Comparison of ENCODE assay signal across 12 mouse cellular contexts in genomic region chr12:76965876-76966275, GRCm38 (mm10). TPM values are rescaled to one million over a fixed set of nuclear protein-coding genes. Genes with fewer than 3 reads are reported as not detected.
DNase-seq lines count a peak whose midpoint lies in the region; ATAC-seq and TF ChIP-seq lines count a peak whose summit lies in the region.
"Had no signal": no experiment of that assay in that cellular context is flagged by ENCODE, and none has a peak within 500 bp of the region (broad histone marks: within the 10 kb centered on the region; RNA-seq: fewer than 3 reads in every experiment).

No protein-coding gene starts in this region.

- peaks cover 25% of the 10 kb centered on the region for H3K4me1 ChIP-seq in embryonic facial prominence, embryonic 10.5 days
- peaks cover 10% of the 10 kb centered on the region for H3K4me1 ChIP-seq in hindbrain, postnatal 0 days (ENCODE audit: insufficient read depth, low read length)

- H3K36me3 ChIP-seq in embryonic facial prominence, embryonic 10.5 days (replicated peaks): no peaks in the 10 kb centered on the region
- H3K36me3 ChIP-seq in hindbrain, postnatal 0 days (ENCODE audit: insufficient read depth, low read length): no peaks in the 10 kb centered on the region
- H3K36me3 ChIP-seq: liver, embryonic 12.5 days had no signal

- no peak overlapping the region for H3K4me3 ChIP-seq in embryonic facial prominence, embryonic 10.5 days
- H3K4me3 ChIP-seq in hindbrain, postnatal 0 days (ENCODE audit: low read length): no peak overlapping the region
- H3K4me3 ChIP-seq: heart, adult 2 months; liver, embryonic 12.5 days had no signal

- H3K9ac ChIP-seq in hindbrain, postnatal 0 days (replicated peaks; ENCODE audit: low read length): no peak overlapping the region
- H3K9ac ChIP-seq: liver, embryonic 12.5 days had no signal

- peak; percentile 52 to 58 for DNase-seq in lung, adult 18-20 months
- no peak for DNase-seq in lung, postnatal 14 days
- DNase-seq in embryonic facial prominence, embryonic 10.5 days (ENCODE audit: low spot score): peak; percentile 38
- DNase-seq in hindbrain, postnatal 0 days (ENCODE audit: low spot score): peak; percentile 19
- DNase-seq in retina, postnatal 1 day: peak; percentile 62
- DNase-seq in heart, adult 9 months (ENCODE audit: low spot score in 2 of 2): no peak
- DNase-seq in cerebellum, postnatal 4 days (ENCODE audit: low spot score in 2 of 2): no peak
- DNase-seq: cerebellum, adult 9-10 months; heart, adult 2 months; kidney, postnatal 10 days had no signal

- H3K27me3 ChIP-seq in embryonic facial prominence, embryonic 10.5 days (replicated peaks; ENCODE audit: low read depth, poor library complexity, severe bottlenecking): no peaks in the 10 kb centered on the region
- no peaks in the 10 kb centered on the region for H3K27me3 ChIP-seq in hindbrain, postnatal 0 days (ENCODE audit: insufficient read depth, low read length)
- H3K27me3 ChIP-seq: liver, embryonic 12.5 days had no signal

- ATAC-seq in hindbrain, postnatal 0 days: no peak
- no peak for ATAC-seq in erythroid progenitor cell, adult 5-6 weeks (replicated peaks; ENCODE audit: low FRiP score, poor library complexity, severe bottlenecking)
- ATAC-seq: liver, embryonic 12.5 days had no signal

- TF ChIP-seq CTCF in hindbrain, postnatal 0 days (IDR thresholded peaks at IDR 0.05; ENCODE audit: low read depth): no peak

- 9% methylated on average over 4 of the region's 4 CpGs for WGBS in embryonic facial prominence, embryonic 10.5 days
- WGBS in hindbrain, postnatal 0 days: 5% methylated on average over 3 of the region's 4 CpGs

- H3K27ac ChIP-seq in embryonic facial prominence, embryonic 10.5 days (replicated peaks): no peak overlapping the region
- no peak overlapping the region for H3K27ac ChIP-seq in hindbrain, postnatal 0 days
- H3K27ac ChIP-seq: heart, adult 2 months; liver, embryonic 12.5 days had no signal

- H3K9me3 ChIP-seq in embryonic facial prominence, embryonic 10.5 days: no peaks in the 10 kb centered on the region
- H3K9me3 ChIP-seq in hindbrain, postnatal 0 days (ENCODE audit: low read length): no peaks in the 10 kb centered on the region
- H3K9me3 ChIP-seq: liver, embryonic 12.5 days had no signal

- no peak overlapping the region for H3K4me2 ChIP-seq in hindbrain, postnatal 0 days (ENCODE audit: low read depth, low read length)
- H3K4me2 ChIP-seq: liver, embryonic 12.5 days had no signal

RNA-seq across cellular contexts. Expression of gene Max, which starts 3.9 kb away (rescaled TPM):
- polyA plus RNA-seq in embryonic facial prominence, embryonic 10.5 days (2016; fragmentation: Nextera tagmentation; extraction: Ambion mirVana): 9.8 and 13.1 TPM in 2 replicates
- total RNA-seq in hindbrain, postnatal 0 days (2014; rRNA removed): 44.0 and 60.1 TPM in 2 replicates
- 18.2 TPM in 2 replicates for polyA plus RNA-seq in hindbrain, postnatal 0 days (2015; fragmentation: Nextera tagmentation; extraction: Ambion mirVana)
- 38.6 and 85.1 TPM in 2 replicates for total RNA-seq in erythroid progenitor cell, adult 5-6 weeks (2015; ENCODE audit: low replicate concordance)
- total RNA-seq in erythroid progenitor cell, adult 5-6 weeks (2017; ENCODE audit: low replicate concordance): 49.4 and 69.4 TPM in 2 replicates

Comparison
In these comparisons a context has a peak if more than half of its experiments do, and no peak if none do; other contexts are left out.
1. DNase-seq: peak in lung, adult 18-20 months (2 of 2), embryonic facial prominence, embryonic 10.5 days (single experiment), hindbrain, postnatal 0 days (single experiment) and retina, postnatal 1 day (single experiment); none in lung, postnatal 14 days (single experiment), heart, adult 9 months (0 of 2) and cerebellum, postnatal 4 days (0 of 2).